Mouse (Mus musculus): ENCODE data around the gene Mbd6.

GRCm38 (mm10) chr10:127281316-127281715 lies 7.5 kb downstream of the Mbd6 start:
- TF ChIP-seq TAL1 (IDR thresholded peaks at IDR 0.05; ENCODE audit: low read length) (no peak), GATA1 (IDR thresholded peaks at IDR 0.05; ENCODE audit: low read length) (no peak)

Data from erythroblast, embryonic 14.5 days (primary cell).